Mouse (Mus musculus) neural tube, embryonic 14.5 days (tissue): ENCODE measurements at regions not wholly inside any gene's neighbourhood (a gene's known extent, or its start where the extent isn't known, plus 50 kb on each side); places are given as distances from the start of the nearest gene placed in this dataset.

Experiments
- ATAC-seq: fragments of 200-750 bp; cut with Nextera tagmentation; 2 replicates; pipeline ENCODE4 v1.8.0; 2017; ENCODE audit warnings: low read depth, mild to moderate bottlenecking, moderate TSS enrichment, moderate library complexity
- H3K27ac ChIP-seq: fragments of 300-500 bp; sonication (generic); 2 replicates; pipeline ENCODE4 v1.5.1; 2014; ENCODE audit warnings: low read depth, mild to moderate bottlenecking, control low read depth, low read length, moderate library complexity, mixed read lengths
- H3K27me3 ChIP-seq: fragments of 300-500 bp; sonication (generic); 2 replicates; pipeline ENCODE4 v1.6.1; 2014; ENCODE audit warnings: low read length; ENCODE audit not compliant: control insufficient read depth, insufficient read depth
- H3K36me3 ChIP-seq: fragments of 300-500 bp; sonication (generic); 2 replicates; pipeline ENCODE4 v1.6.1; 2014; ENCODE audit warnings: low read length, mixed read lengths; ENCODE audit not compliant: control insufficient read depth, insufficient read depth
- H3K4me1 ChIP-seq: fragments of 300-500 bp; sonication (generic); 2 replicates; pipeline ENCODE4 v1.6.1; 2014; ENCODE audit warnings: low read length; ENCODE audit not compliant: control insufficient read depth, insufficient read depth
- H3K4me2 ChIP-seq: fragments of 300-500 bp; sonication (generic); 2 replicates; pipeline ENCODE4 v1.6.1; 2014; ENCODE audit warnings: mild to moderate bottlenecking, low read depth, low read length, control low read depth
- H3K4me3 ChIP-seq: fragments of 300-500 bp; sonication (generic); 2 replicates; pipeline ENCODE4 v1.5.1; 2014; ENCODE audit warnings: low read depth, low read length, control low read depth, mixed read lengths
- H3K9ac ChIP-seq: fragments of 300-500 bp; sonication (generic); replicated peaks from 2 replicates; pipeline ENCODE4 v1.6.1; 2014; ENCODE audit warnings: low read depth, mild to moderate bottlenecking, control low read depth, low read length, mixed read lengths
- H3K9me3 ChIP-seq: fragments of 300-500 bp; sonication (generic); 2 replicates; pipeline ENCODE4 v1.6.1; 2016; ENCODE audit warnings: low read length; ENCODE audit not compliant: control insufficient read depth
- WGBS: fragments of 180-500 bp; shearing (Covaris S2); extraction: QIAGEN DNeasy Blood & Tissue Kit; methylation state at CpG from one replicate; pipeline ENCODE4 v1.1.7; 2014; 5-methylcytosine and 5-hydroxymethylcytosine counted together

GRCm38 (mm10) chr16:86883862-86884261 lies 470.1 kb upstream of the N6amt1 start:
- H3K9ac ChIP-seq: no peak overlapping the region
- no peak overlapping the region for H3K4me3 ChIP-seq
- no peak overlapping the region for H3K4me2 ChIP-seq
- no peak overlapping the region for H3K27ac ChIP-seq
- 79% methylated on average over 7 of the region's 7 CpGs for WGBS
- H3K4me1 ChIP-seq: no peaks in the 10 kb centered on the region
- H3K9me3 ChIP-seq: no peaks in the 10 kb centered on the region
- H3K27me3 ChIP-seq: no peaks in the 10 kb centered on the region
- ATAC-seq: no peak
- H3K36me3 ChIP-seq: no peaks in the 10 kb centered on the region

- 35% methylated on average over 6 of the region's 6 CpGs for WGBS
- Histone ChIP-seq H3K9me3 (no peaks in the 10 kb centered on the region), H3K36me3 (no peaks in the 10 kb centered on the region), H3K4me3 (no peak overlapping the region), H3K9ac (no peak overlapping the region), H3K27me3 (no peaks in the 10 kb centered on the region), H3K27ac (no peak overlapping the region), H3K4me1 (no peaks in the 10 kb centered on the region), H3K4me2 (no peak overlapping the region)
- peak; percentile 68; the same call in 1 of the 2 replicates for ATAC-seq
Measured at GRCm38 (mm10) chr16:86882529-86882928, 471.5 kb upstream of the N6amt1 start.

- Histone ChIP-seq H3K36me3 (no peaks in the 10 kb centered on the region), H3K4me1 (no peaks in the 10 kb centered on the region), H3K27ac (no peak overlapping the region), H3K4me2 (no peak overlapping the region), H3K9me3 (no peaks in the 10 kb centered on the region), H3K9ac (no peak overlapping the region), H3K4me3 (no peak overlapping the region), H3K27me3 (no peaks in the 10 kb centered on the region)
- WGBS: 87% methylated on average over 5 of the region's 5 CpGs
- ATAC-seq: no peak
Measured at GRCm38 (mm10) chr16:86881583-86881982, 472.4 kb upstream of the N6amt1 start.

GRCm38 (mm10) chr16:86860828-86861227 lies 493.2 kb upstream of the N6amt1 start:
- no peak overlapping the region for H3K4me3 ChIP-seq
- no peaks in the 10 kb centered on the region for H3K4me1 ChIP-seq
- H3K36me3 ChIP-seq: no peaks in the 10 kb centered on the region
- no peaks in the 10 kb centered on the region for H3K27me3 ChIP-seq
- ATAC-seq: no peak
- no peak overlapping the region for H3K9ac ChIP-seq
- no peak overlapping the region for H3K27ac ChIP-seq
- H3K9me3 ChIP-seq: no peaks in the 10 kb centered on the region
- WGBS: 93% methylated on average over 2 of the region's 2 CpGs
- no peak overlapping the region for H3K4me2 ChIP-seq

- no peak for ATAC-seq
Measured at GRCm38 (mm10) chr16:86855891-86856290, 498.1 kb upstream of the N6amt1 start.

GRCm38 (mm10) chr16:86855312-86855711 lies 498.7 kb upstream of the N6amt1 start:
- no peak overlapping the region for H3K4me2 ChIP-seq
- H3K9me3 ChIP-seq: no peaks in the 10 kb centered on the region
- no peak overlapping the region for H3K27ac ChIP-seq
- H3K9ac ChIP-seq: no peak overlapping the region
- H3K27me3 ChIP-seq: no peaks in the 10 kb centered on the region
- no peak for ATAC-seq
- H3K36me3 ChIP-seq: no peaks in the 10 kb centered on the region
- H3K4me1 ChIP-seq: no peaks in the 10 kb centered on the region
- 53% methylated on average over 4 of the region's 4 CpGs for WGBS
- no peak overlapping the region for H3K4me3 ChIP-seq

More at GRCm38 (mm10) chr16:86855891-86856290, 498.1 kb upstream of the N6amt1 start:
- no peak overlapping the region for H3K9ac ChIP-seq
- no peaks in the 10 kb centered on the region for H3K4me1 ChIP-seq
- H3K4me2 ChIP-seq: no peak overlapping the region
- no peaks in the 10 kb centered on the region for H3K27me3 ChIP-seq
- H3K4me3 ChIP-seq: no peak overlapping the region
- H3K27ac ChIP-seq: no peak overlapping the region
- H3K9me3 ChIP-seq: no peaks in the 10 kb centered on the region
- WGBS: 62% methylated on average over 2 of the region's 2 CpGs
- no peaks in the 10 kb centered on the region for H3K36me3 ChIP-seq

GRCm38 (mm10) chr16:86853398-86853797 lies 500.6 kb upstream of the N6amt1 start:
- no peaks in the 10 kb centered on the region for H3K9me3 ChIP-seq
- H3K4me3 ChIP-seq: no peak overlapping the region
- H3K27ac ChIP-seq: no peak overlapping the region
- H3K4me1 ChIP-seq: no peaks in the 10 kb centered on the region
- H3K4me2 ChIP-seq: no peak overlapping the region
- H3K36me3 ChIP-seq: no peaks in the 10 kb centered on the region
- no peak overlapping the region for H3K9ac ChIP-seq
- 73% methylated on average over 1 of the region's 1 CpGs for WGBS
- no peak for ATAC-seq
- H3K27me3 ChIP-seq: no peaks in the 10 kb centered on the region

- no peak for ATAC-seq
- Histone ChIP-seq H3K4me2 (no peak overlapping the region), H3K9ac (no peak overlapping the region), H3K9me3 (no peaks in the 10 kb centered on the region), H3K36me3 (no peaks in the 10 kb centered on the region), H3K4me1 (no peaks in the 10 kb centered on the region), H3K4me3 (no peak overlapping the region), H3K27ac (no peak overlapping the region), H3K27me3 (no peaks in the 10 kb centered on the region)
- WGBS: 56% methylated on average over 6 of the region's 6 CpGs
Measured at GRCm38 (mm10) chr16:86838457-86839337, 515.3 kb upstream of the N6amt1 start.

GRCm38 (mm10) chr16:86827645-86828044 lies 526.3 kb upstream of the N6amt1 start:
- Histone ChIP-seq H3K9ac (no peak overlapping the region), H3K9me3 (no peaks in the 10 kb centered on the region), H3K4me1 (no peaks in the 10 kb centered on the region), H3K27me3 (no peaks in the 10 kb centered on the region), H3K36me3 (no peaks in the 10 kb centered on the region), H3K4me3 (no peak overlapping the region), H3K4me2 (no peak overlapping the region), H3K27ac (no peak overlapping the region)
- no peak for ATAC-seq
- 85% methylated on average over 1 of the region's 1 CpGs for WGBS
